Mouse (Mus musculus) MEL (cell line): ENCODE data around the gene Fblim1. TPM values are rescaled to one million over a fixed set of nuclear protein-coding genes. Genes with fewer than 3 reads are reported as not detected.

Experiments used
- DNase-seq: peaks from one replicate; pipeline ENCODE4 v3.0.0; 2011; ENCODE audit warnings: low read depth, low spot score
- H3K27ac ChIP-seq: 2 replicates; pipeline ENCODE4 v1.5.1; 2012; ENCODE audit warnings: low read depth, mild to moderate bottlenecking, control low read depth, low read length, moderate library complexity; ENCODE audit not compliant: control insufficient read depth
- H3K27me3 ChIP-seq, 2 experiments: fragments of 150-350 bp in 1 of 2; sonication (generic) in 1 of 2; 2 replicates each; pipeline ENCODE4 v1.6.1; 2012; ENCODE audit warnings: low read length in 2 of 2, mild to moderate bottlenecking in 2 of 2, improper control_type of control experiment in 1 of 2, moderate library complexity in 1 of 2; ENCODE audit not compliant: insufficient read depth in 2 of 2, control insufficient read depth in 1 of 2
- H3K36me3 ChIP-seq, 2 experiments: 2 replicates each; pipeline ENCODE4 v1.6.1; 2012 to 2014; ENCODE audit warnings: low read length in 2 of 2, improper control_type of control experiment in 1 of 2, inconsistent platforms in 1 of 2, mild to moderate bottlenecking in 1 of 2; ENCODE audit not compliant: insufficient read depth in 2 of 2, control insufficient read depth in 1 of 2
- H3K4me1 ChIP-seq, 2 experiments: fragments of 150-350 bp in 1 of 2; sonication (generic) in 1 of 2; 2 replicates each; pipeline ENCODE4 v1.6.1; 2012; ENCODE audit warnings: low read length in 2 of 2, improper control_type of control experiment in 1 of 2, mild to moderate bottlenecking in 1 of 2; ENCODE audit not compliant: insufficient read depth in 2 of 2, control insufficient read depth in 1 of 2
- H3K4me3 ChIP-seq, 2 experiments: fragments of 150-350 bp in 1 of 2; sonication (generic) in 1 of 2; 2 replicates each; pipeline ENCODE4 v1.5.1; 2012; ENCODE audit warnings: low read depth in 2 of 2, low read length in 2 of 2, mild to moderate bottlenecking in 2 of 2, moderate library complexity in 2 of 2, control low read depth in 1 of 2, improper control_type of control experiment in 1 of 2; ENCODE audit not compliant: control insufficient read depth in 1 of 2, insufficient read depth in 1 of 2
- H3K79me2 ChIP-seq: 2 replicates; pipeline ENCODE4 v1.6.1; 2012; ENCODE audit warnings: mild to moderate bottlenecking, low read length, moderate library complexity; ENCODE audit not compliant: control insufficient read depth, poor library complexity, insufficient read depth
- H3K9ac ChIP-seq: 2 replicates; pipeline ENCODE4 v1.6.1; 2012; ENCODE audit warnings: low read depth, mild to moderate bottlenecking, control low read depth, low read length, moderate library complexity; ENCODE audit not compliant: control insufficient read depth, poor library complexity, severe bottlenecking
- H3K9me3 ChIP-seq: fragments of 150-350 bp; sonication (generic); replicated peaks from 2 replicates; pipeline ENCODE4 v1.6.1; 2012; ENCODE audit warnings: mild to moderate bottlenecking, low read length, improper control_type of control experiment, moderate library complexity; ENCODE audit not compliant: insufficient read depth
- BHLHE40 ChIP-seq: IDR thresholded peaks from 2 replicates; pipeline ENCODE4 v1.6.1; 2012; ENCODE audit warnings: low read depth, mild to moderate bottlenecking, inconsistent platforms, low read length, improper control_type of control experiment, borderline replicate concordance
- CHD1 ChIP-seq: IDR thresholded peaks from 2 replicates; pipeline ENCODE4 v1.6.1; 2012; ENCODE audit warnings: low read depth, mild to moderate bottlenecking, inconsistent platforms, low read length, improper control_type of control experiment
- CTCF ChIP-seq, 3 experiments: IDR thresholded peaks in 2 of 3; conservative IDR thresholded peaks in 1 of 3; 2 replicates each; pipeline ENCODE4 v1.5.1; 2011 to 2012; ENCODE audit warnings: low read length in 3 of 3, low read depth in 2 of 3, mild to moderate bottlenecking in 2 of 3, improper control_type of control experiment in 1 of 3, inconsistent platforms in 1 of 3, mixed read lengths in 1 of 3, moderate library complexity in 1 of 3; ENCODE audit not compliant: control insufficient read depth in 1 of 3, insufficient read depth in 1 of 3, poor library complexity in 1 of 3, severe bottlenecking in 1 of 3
- EP300 ChIP-seq, 2 experiments: IDR thresholded peaks; 2 replicates each; pipeline ENCODE4 v1.6.1; 2011; ENCODE audit warnings: improper control_type of control experiment in 2 of 2, low read length in 2 of 2, low read depth in 1 of 2, mild to moderate bottlenecking in 1 of 2
- ETS1 ChIP-seq: IDR thresholded peaks from 2 replicates; pipeline ENCODE4 v1.6.1; 2012; ENCODE audit warnings: low read depth, mild to moderate bottlenecking, inconsistent platforms, low read length, improper control_type of control experiment, moderate library complexity
- GABPA ChIP-seq: IDR thresholded peaks from 2 replicates; pipeline ENCODE4 v1.6.1; 2012; ENCODE audit warnings: low read depth, mild to moderate bottlenecking, inconsistent platforms, low read length, improper control_type of control experiment, moderate library complexity
- HCFC1 ChIP-seq: IDR thresholded peaks from 2 replicates; pipeline ENCODE4 v1.6.1; 2012; ENCODE audit warnings: low read depth, mild to moderate bottlenecking, inconsistent platforms, low read length, improper control_type of control experiment, moderate library complexity
- JUND ChIP-seq: IDR thresholded peaks from 2 replicates; pipeline ENCODE4 v1.6.1; 2011; ENCODE audit warnings: low read depth, mild to moderate bottlenecking, improper control_type of control experiment, low read length
- KAT2A ChIP-seq: conservative IDR thresholded peaks from 2 replicates; pipeline ENCODE4 v1.6.1; 2012; ENCODE audit warnings: low read depth, low read length, improper control_type of control experiment, inconsistent platforms
- MAFK ChIP-seq: IDR thresholded peaks from 2 replicates; pipeline ENCODE4 v1.6.1; 2011; ENCODE audit warnings: low read depth, mild to moderate bottlenecking, low read length, improper control_type of control experiment, borderline replicate concordance
- MXI1 ChIP-seq: IDR thresholded peaks from 2 replicates; pipeline ENCODE4 v1.6.1; 2011; ENCODE audit warnings: mild to moderate bottlenecking, low read depth, low read length, improper control_type of control experiment
- MYB ChIP-seq: IDR thresholded peaks from 2 replicates; pipeline ENCODE4 v1.6.1; 2011; ENCODE audit warnings: mild to moderate bottlenecking, low read depth, low read length, improper control_type of control experiment
- NELFE ChIP-seq: IDR thresholded peaks from 2 replicates; pipeline ENCODE4 v1.6.1; 2011; ENCODE audit warnings: low read depth, low read length, improper control_type of control experiment
- POLR2AphosphoS5 ChIP-seq: IDR thresholded peaks from 2 replicates; pipeline ENCODE4 v1.6.1; 2012; ENCODE audit warnings: low read depth, borderline replicate concordance, mild to moderate bottlenecking, inconsistent platforms, low read length, moderate library complexity, mixed read lengths
- RAD21 ChIP-seq: IDR thresholded peaks from 2 replicates; pipeline ENCODE4 v1.6.1; 2011; ENCODE audit warnings: mild to moderate bottlenecking, low read depth, low read length, improper control_type of control experiment
- SMC3 ChIP-seq: IDR thresholded peaks from 2 replicates; pipeline ENCODE4 v1.6.1; 2011; ENCODE audit warnings: low read depth, low read length, improper control_type of control experiment
- TBP ChIP-seq: IDR thresholded peaks from 2 replicates; pipeline ENCODE4 v1.8.0; 2011; ENCODE audit warnings: low read depth, low read length, improper control_type of control experiment
- UBTF ChIP-seq: IDR thresholded peaks from 2 replicates; pipeline ENCODE4 v1.6.1; 2012; ENCODE audit warnings: low read depth, mild to moderate bottlenecking, inconsistent platforms, low read length, improper control_type of control experiment, moderate library complexity, borderline replicate concordance; ENCODE audit not compliant: insufficient read depth
- USF2 ChIP-seq, 2 experiments: IDR thresholded peaks; 2 replicates each; pipeline ENCODE4 v1.6.1; 2011 to 2012; ENCODE audit warnings: improper control_type of control experiment in 2 of 2, low read length in 2 of 2, borderline replicate concordance in 1 of 2, inconsistent platforms in 1 of 2, low read depth in 1 of 2, mild to moderate bottlenecking in 1 of 2; ENCODE audit not compliant: insufficient read depth in 1 of 2
- ZC3H11A ChIP-seq: IDR thresholded peaks from 2 replicates; pipeline ENCODE4 v1.6.1; 2012; ENCODE audit warnings: low read depth, mild to moderate bottlenecking, inconsistent platforms, low read length, improper control_type of control experiment
- ZNF384 ChIP-seq: IDR thresholded peaks from 2 replicates; pipeline ENCODE4 v1.6.1; 2012; ENCODE audit warnings: low read depth, mild to moderate bottlenecking, inconsistent platforms, low read length, improper control_type of control experiment
- polyA plus RNA-seq, 2 experiments: library from polyadenylated mRNA; stranded (reverse) in 1 of 2; unstranded in 1 of 2; fragments of >175 nt in 1 of 2; fragments of >200 nt in 1 of 2; gene quantifications; 2 replicates each; pipeline versions ENCODE4 v1.2.1 to v1.2.4; 2012; ENCODE audit warnings: low replicate concordance in 2 of 2, low read depth in 1 of 2; ENCODE audit not compliant: insufficient read length in 2 of 2, insufficient read depth in 1 of 2, missing spikeins in 1 of 2
- total RNA-seq: library from RNA; depleted of rRNA; stranded (reverse); fragments of 300-350 nt; gene quantifications from 2 replicates; pipeline ENCODE4 v1.2.3, GENCODE M21; 2012

Gene Fblim1
- total and polyA plus RNA-seq, 3 experiments = not detected

- DNase-seq = peak; percentile 30
- no peak overlapping the region for H3K27ac ChIP-seq
- H3K9ac ChIP-seq = no peak overlapping the region
- TF ChIP-seq KAT2A = no peak
- TF ChIP-seq CTCF (IDR thresholded peaks at IDR 0.05 in 2 of 3, conservative IDR thresholded peaks at IDR 0.05 in 1 of 3; ENCODE audit: control insufficient read depth in 1 of 3, insufficient read depth in 1 of 3, low read depth in 2 of 3, low read length in 3 of 3, poor library complexity in 1 of 3, severe bottlenecking in 1 of 3) = peak; percentile 43 to 66 (median 51)
- TF ChIP-seq USF2 (IDR thresholded peaks at IDR 0.05; ENCODE audit: borderline replicate concordance in 1 of 2, insufficient read depth in 1 of 2, low read depth in 1 of 2, low read length in 2 of 2) = no peak
- no peak for TF ChIP-seq POLR2AphosphoS5
- TF ChIP-seq, all 39 proteins: peak for 1
- H3K4me1 ChIP-seq = peaks cover 0 to 11% of the 10 kb centered on the region in 2 experiments; a peak in 1 of 4 replicates
- no peaks in the 10 kb centered on the region for H3K9me3 ChIP-seq
- no peaks in the 10 kb centered on the region for H3K79me2 ChIP-seq
- no peaks in the 10 kb centered on the region for H3K36me3 ChIP-seq
- peaks cover 0 to 2% of the 10 kb centered on the region in 2 experiments; a peak in 2 of 4 replicates for H3K27me3 ChIP-seq
- no peak overlapping the region for H3K4me3 ChIP-seq
These were observed 29.0 kb downstream of the Fblim1 start for GRCm38 (mm10) chr4:141576877-141577276.

GRCm38 (mm10) chr4:141576404-141576803, 29.5 kb downstream of the Fblim1 start:
- no peak overlapping the region for H3K4me3 ChIP-seq
- H3K27me3 ChIP-seq = peaks cover 0 to 2% of the 10 kb centered on the region in 2 experiments; a peak in 2 of 4 replicates
- no peak overlapping the region for H3K27ac ChIP-seq
- no peak for DNase-seq
- no peaks in the 10 kb centered on the region for H3K9me3 ChIP-seq
- H3K4me1 ChIP-seq = peaks cover 0 to 11% of the 10 kb centered on the region in 2 experiments; a peak in 1 of 4 replicates
- TF ChIP-seq ETS1 (no peak), NELFE (no peak), MAFK (no peak), SMC3 (no peak), UBTF (no peak), GABPA (no peak), RAD21 (no peak), TBP (no peak), KAT2A (no peak), EP300 (IDR thresholded peaks at IDR 0.05; ENCODE audit: low read depth in 1 of 2, low read length in 2 of 2) (no peak), CHD1 (no peak), JUND (no peak), MXI1 (no peak), ZNF384 (no peak), ZC3H11A (no peak), BHLHE40 (no peak), HCFC1 (no peak), MYB (no peak)
- TF ChIP-seq, all 39 proteins: peak for 0
- H3K79me2 ChIP-seq = no peaks in the 10 kb centered on the region
- no peak overlapping the region for H3K9ac ChIP-seq
- no peaks in the 10 kb centered on the region for H3K36me3 ChIP-seq
